ENCODE assay signal across 23 mouse cellular contexts in the genomic region with DNA sequence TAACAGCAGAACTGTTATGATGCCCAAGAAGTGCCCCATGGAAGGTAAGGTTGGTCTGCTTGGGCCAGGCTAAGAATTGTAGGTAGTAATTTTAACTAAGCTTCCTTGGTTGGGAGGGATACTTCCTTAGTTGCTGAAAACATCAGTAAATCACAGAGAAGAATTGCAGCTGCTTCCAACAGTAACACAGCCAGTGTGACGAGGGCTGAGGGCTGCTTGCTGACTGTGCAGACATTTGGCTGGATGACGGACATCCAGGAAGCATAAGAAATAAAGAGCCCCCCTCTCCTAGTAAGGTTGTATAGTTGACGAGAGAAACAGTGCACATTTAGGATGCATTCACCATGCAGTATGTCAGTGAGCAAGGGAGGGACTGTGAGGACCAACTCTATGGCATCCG.
"Had no signal": no experiment of that assay in that cellular context is flagged by ENCODE, and none has a peak within 500 bp of the region (broad histone marks: within the 10 kb centered on the region; RNA-seq: fewer than 3 reads in every experiment).

No protein-coding gene starts in this region.

- ATAC-seq: forebrain, embryonic 15.5 days; forebrain, postnatal 0 days; hindbrain, postnatal 0 days; intestine, embryonic 16.5 days; liver, embryonic 12.5 days had no signal

- H3K36me3 ChIP-seq: forebrain, embryonic 15.5 days; heart, embryonic 15.5 days; limb, embryonic 13.5 days; limb, embryonic 15.5 days; liver, embryonic 12.5 days had no signal

- H3K4me3 ChIP-seq: forebrain, embryonic 15.5 days; heart, embryonic 10.5 days; heart, embryonic 13.5 days; heart, embryonic 15.5 days; hindbrain, embryonic 13.5 days; hindbrain, embryonic 15.5 days; limb, embryonic 13.5 days; limb, embryonic 15.5 days; liver, embryonic 12.5 days had no signal

- H3K9me3 ChIP-seq: forebrain, embryonic 15.5 days; heart, embryonic 10.5 days; heart, embryonic 13.5 days; heart, embryonic 15.5 days; hindbrain, embryonic 13.5 days; hindbrain, embryonic 15.5 days; limb, embryonic 13.5 days; limb, embryonic 15.5 days; liver, embryonic 12.5 days had no signal

- DNase-seq: forebrain, postnatal 0 days; gastrocnemius, postnatal 14 days; gastrocnemius, postnatal 36 days; heart, adult 18-20 months; heart, postnatal 14 days; heart, postnatal 36 days; kidney, adult 18-20 months; layer of hippocampus, adult 9-11 months; layer of hippocampus, postnatal 36 days; left cerebral cortex, postnatal 4 days; lung, adult 18-20 months had no signal

- H3K4me1 ChIP-seq: forebrain, embryonic 15.5 days; heart, embryonic 10.5 days; heart, embryonic 13.5 days; heart, embryonic 15.5 days; hindbrain, embryonic 15.5 days; liver, embryonic 12.5 days had no signal

- H3K27me3 ChIP-seq: forebrain, embryonic 15.5 days; heart, embryonic 13.5 days; heart, embryonic 15.5 days; hindbrain, embryonic 13.5 days; hindbrain, embryonic 15.5 days; limb, embryonic 13.5 days; limb, embryonic 15.5 days; liver, embryonic 12.5 days had no signal

- H3K9ac ChIP-seq: forebrain, embryonic 15.5 days; forebrain, postnatal 0 days; heart, embryonic 13.5 days; heart, embryonic 15.5 days; hindbrain, embryonic 13.5 days; hindbrain, embryonic 15.5 days; limb, embryonic 13.5 days; limb, embryonic 15.5 days; liver, embryonic 12.5 days; liver, embryonic 14.5 days had no signal

- H3K27ac ChIP-seq: forebrain, embryonic 15.5 days; heart, embryonic 10.5 days; heart, embryonic 13.5 days; heart, embryonic 15.5 days; hindbrain, embryonic 13.5 days; hindbrain, embryonic 15.5 days; hindbrain, postnatal 0 days; limb, embryonic 13.5 days; limb, embryonic 15.5 days; liver, embryonic 12.5 days; liver, embryonic 14.5 days had no signal

- H3K4me2 ChIP-seq: forebrain, embryonic 15.5 days; heart, embryonic 13.5 days; heart, embryonic 15.5 days; hindbrain, embryonic 13.5 days; hindbrain, embryonic 15.5 days; limb, embryonic 13.5 days; limb, embryonic 15.5 days; liver, embryonic 12.5 days had no signal
